Mouse (Mus musculus): ENCODE results near the gene Grhl3. TPM values are rescaled to one million over a fixed set of nuclear protein-coding genes. Genes with fewer than 3 reads are reported as not detected.
A peak's percentile ranks its signal among the peaks of the same experiment; 100 is the strongest.

Grhl3 gene
- polyA plus RNA-seq, 1 experiment from 2014 or later = 5.4 TPM

DNA sequence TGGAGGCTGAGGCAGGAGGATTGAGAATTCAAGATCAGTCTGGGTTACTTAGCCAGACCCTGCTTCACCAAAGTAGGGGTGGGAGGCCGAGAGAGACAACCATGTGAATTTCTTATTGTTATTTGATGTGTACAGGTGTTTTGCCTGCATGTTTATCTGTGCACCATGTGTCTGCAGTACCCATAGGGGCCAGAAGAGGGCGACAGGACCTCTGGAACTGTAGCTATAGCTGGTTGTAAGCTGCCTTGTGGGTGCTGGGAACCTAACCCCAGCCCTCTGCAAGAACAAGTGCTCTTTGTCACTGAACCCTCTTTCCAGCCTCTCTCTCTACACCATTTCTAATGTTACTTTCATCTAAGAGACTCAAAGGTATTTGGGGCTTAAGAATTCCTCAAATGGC is 43.2 kb downstream of the Grhl3 start:
- WGBS = 63% methylated on average over 2 of the region's 2 CpGs
- H3K9me3 ChIP-seq (replicated peaks) = no peaks in the 10 kb centered on the region
- H3K27ac ChIP-seq = no peak overlapping the region
- H3K4me1 ChIP-seq (replicated peaks) = no peaks in the 10 kb centered on the region; the same call in 1 of the 2 replicates
- H3K4me2 ChIP-seq = no peak overlapping the region
- H3K4me3 ChIP-seq = no peak overlapping the region
- H3K27me3 ChIP-seq = peaks cover 7% of the 10 kb centered on the region; the same call in 1 of the 2 replicates
- H3K36me3 ChIP-seq = no peaks in the 10 kb centered on the region
- no peak for ATAC-seq (replicated peaks; ENCODE audit: insufficient number of reproducible peaks, insufficient read depth, low FRiP score, low read depth)
- no peak overlapping the region for H3K9ac ChIP-seq

DNA sequence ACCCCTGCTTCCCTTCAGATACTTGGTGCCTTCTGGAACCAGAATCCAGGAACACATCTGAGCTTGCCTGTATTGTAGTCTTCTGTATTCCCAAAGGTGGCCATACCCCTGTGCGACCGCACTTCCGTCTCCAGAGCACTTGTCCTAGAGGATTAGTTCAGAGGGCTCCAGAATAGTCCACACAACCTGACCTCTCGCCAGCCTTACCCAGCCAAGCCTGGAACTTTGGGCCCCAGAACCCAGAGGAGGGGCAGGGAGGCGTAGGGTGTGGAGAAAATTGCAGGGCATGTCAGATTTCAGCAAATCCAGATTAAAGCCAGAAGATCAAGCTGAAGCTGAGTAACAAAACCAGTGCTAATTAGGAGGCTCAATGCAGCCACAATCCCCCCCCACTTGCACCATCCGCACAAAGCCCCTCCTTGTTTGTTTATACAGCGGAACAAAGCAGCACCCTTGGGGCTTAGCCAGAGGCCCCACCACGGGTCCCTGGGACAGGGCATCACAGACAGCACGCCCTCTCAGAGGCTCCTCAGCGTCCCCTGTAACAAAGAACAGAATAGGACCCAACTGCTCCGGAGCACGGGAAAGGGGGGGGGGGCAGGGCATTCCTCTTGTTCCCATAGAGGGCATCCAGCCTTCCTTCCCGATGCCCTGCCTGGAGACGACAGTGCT is 47.3 kb downstream of the Grhl3 start:
- H3K27me3 ChIP-seq = peaks cover 12% of the 10 kb centered on the region; the same call in 1 of the 2 replicates
- no peak overlapping the region for H3K4me2 ChIP-seq
- H3K27ac ChIP-seq = no peak overlapping the region
- no peaks in the 10 kb centered on the region for H3K36me3 ChIP-seq
- H3K9ac ChIP-seq = no peak overlapping the region
- H3K4me1 ChIP-seq (replicated peaks) = no peaks in the 10 kb centered on the region; the same call in 1 of the 2 replicates
- H3K9me3 ChIP-seq (replicated peaks) = no peaks in the 10 kb centered on the region
- 0 out of 2 replicates have a peak, but pooled peaks have one; percentile 17 for ATAC-seq (replicated peaks; ENCODE audit: insufficient number of reproducible peaks, insufficient read depth, low FRiP score, low read depth)
- 47% methylated on average over 14 of the region's 14 CpGs for WGBS
- no peak overlapping the region for H3K4me3 ChIP-seq

DNA sequence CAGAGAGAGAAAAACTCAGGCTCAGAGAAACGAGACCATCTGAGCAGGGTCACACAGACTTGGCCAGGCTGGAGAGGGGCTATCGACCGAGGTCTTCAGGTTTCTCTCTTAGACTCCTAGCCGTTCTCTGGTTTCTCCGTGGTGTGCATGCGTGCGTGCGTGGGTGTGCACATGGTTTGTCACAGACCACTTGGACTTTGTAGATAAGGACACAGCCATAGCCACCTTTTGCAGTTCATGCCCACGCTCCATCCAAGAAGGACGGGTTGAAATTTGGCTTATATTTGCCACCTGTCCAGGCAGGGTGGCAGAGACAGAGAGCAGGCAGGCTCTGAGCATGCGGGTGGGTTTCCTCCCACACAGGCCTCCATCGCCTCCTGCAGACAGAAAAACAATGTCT is 48.4 kb downstream of the Grhl3 start:
- H3K27ac ChIP-seq = no peak overlapping the region
- ATAC-seq (replicated peaks; ENCODE audit: insufficient number of reproducible peaks, insufficient read depth, low FRiP score, low read depth) = no peak
- no peak overlapping the region for H3K4me3 ChIP-seq
- no peak overlapping the region for H3K9ac ChIP-seq
- H3K4me1 ChIP-seq (replicated peaks) = no peaks in the 10 kb centered on the region; the same call in 1 of the 2 replicates
- H3K27me3 ChIP-seq = peaks cover 12% of the 10 kb centered on the region; the same call in 1 of the 2 replicates
- H3K36me3 ChIP-seq = no peaks in the 10 kb centered on the region
- no peak overlapping the region for H3K4me2 ChIP-seq
- 63% methylated on average over 12 of the region's 12 CpGs for WGBS
- no peaks in the 10 kb centered on the region for H3K9me3 ChIP-seq (replicated peaks)

DNA sequence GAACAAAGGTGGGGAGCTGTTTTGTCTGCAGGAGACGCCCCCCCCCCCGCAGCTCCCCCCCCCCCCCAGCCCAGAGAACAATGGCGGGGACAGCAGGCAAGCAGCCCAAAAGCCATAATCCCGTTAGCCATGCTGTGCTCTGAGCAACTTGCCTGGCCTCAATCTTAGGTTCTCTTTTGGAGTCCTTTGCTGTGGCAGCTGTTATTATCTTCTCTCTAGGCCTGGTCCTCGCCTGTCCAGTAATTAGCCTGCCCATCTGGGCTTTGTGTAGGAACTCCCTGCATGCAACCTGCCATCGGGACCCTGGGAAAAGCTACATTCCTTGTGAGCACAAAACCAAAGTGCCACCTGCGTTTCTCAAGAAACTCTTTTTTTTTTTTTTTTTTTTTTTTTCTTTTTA is 49.5 kb downstream of the Grhl3 start:
- no peaks in the 10 kb centered on the region for H3K9me3 ChIP-seq (replicated peaks)
- no peak overlapping the region for H3K27ac ChIP-seq
- H3K36me3 ChIP-seq = no peaks in the 10 kb centered on the region
- H3K4me2 ChIP-seq = no peak overlapping the region
- peaks cover 12% of the 10 kb centered on the region; the same call in 1 of the 2 replicates for H3K27me3 ChIP-seq
- H3K4me1 ChIP-seq (replicated peaks) = no peaks in the 10 kb centered on the region; the same call in 1 of the 2 replicates
- WGBS = 18% methylated on average over 6 of the region's 7 CpGs
- no peak overlapping the region for H3K9ac ChIP-seq
- no peak for ATAC-seq (replicated peaks; ENCODE audit: insufficient number of reproducible peaks, insufficient read depth, low FRiP score, low read depth)
- no peak overlapping the region for H3K4me3 ChIP-seq

DNA sequence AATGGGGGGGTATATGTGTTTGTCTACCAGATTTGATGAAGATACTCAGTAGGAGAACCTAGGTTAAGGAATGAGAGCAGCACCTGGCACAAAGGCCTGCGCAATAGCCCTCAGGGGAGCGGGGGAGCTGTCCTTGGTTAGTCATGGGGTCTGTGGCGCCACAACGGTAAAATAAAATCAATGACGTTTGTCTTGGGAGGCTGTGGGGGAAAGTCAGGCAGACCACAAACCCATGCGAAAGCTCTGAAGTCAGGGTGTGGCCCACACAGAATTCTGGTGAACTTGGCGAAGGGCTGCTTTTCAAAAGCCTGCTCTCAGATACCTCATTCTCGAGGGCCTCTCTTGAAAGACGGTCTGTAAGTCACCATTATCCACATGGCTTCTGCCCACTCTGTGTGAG is 53.0 kb downstream of the Grhl3 start:
- no peak overlapping the region for H3K9ac ChIP-seq
- H3K36me3 ChIP-seq = no peaks in the 10 kb centered on the region
- no peak for ATAC-seq (replicated peaks; ENCODE audit: insufficient number of reproducible peaks, insufficient read depth, low FRiP score, low read depth)
- peaks cover 4% of the 10 kb centered on the region; the same call in 1 of the 2 replicates for H3K4me1 ChIP-seq (replicated peaks)
- H3K4me2 ChIP-seq = no peak overlapping the region
- H3K9me3 ChIP-seq (replicated peaks) = no peaks in the 10 kb centered on the region
- H3K4me3 ChIP-seq = no peak overlapping the region
- 0 out of 2 replicates have a peak, but pooled peaks cover 7% of the 10 kb centered on the region for H3K27me3 ChIP-seq
- no peak overlapping the region for H3K27ac ChIP-seq
- 70% methylated on average over 9 of the region's 9 CpGs for WGBS

DNA sequence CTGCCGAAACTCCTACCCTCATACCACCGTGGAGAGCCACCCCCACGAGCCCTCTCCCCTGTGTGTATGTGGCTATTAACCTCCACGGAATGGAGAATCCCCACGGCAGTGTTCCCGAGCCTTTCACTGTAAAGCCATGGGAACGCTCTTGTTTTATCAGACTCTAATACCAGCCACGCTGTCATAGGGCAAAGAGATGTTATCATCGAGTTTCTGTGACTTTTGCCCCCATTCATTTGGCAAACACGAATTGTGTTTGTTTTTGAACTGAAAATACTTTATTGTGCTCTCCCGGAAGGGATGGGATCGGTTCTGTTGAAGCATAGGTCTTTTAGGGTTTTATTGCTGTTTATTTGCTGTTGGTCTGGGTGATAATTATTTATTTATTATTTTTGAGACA is 55.3 kb downstream of the Grhl3 start:
- Histone ChIP-seq H3K9me3 (replicated peaks) (no peaks in the 10 kb centered on the region), H3K27me3 (0 out of 2 replicates have a peak, but pooled peaks cover 3% of the 10 kb centered on the region), H3K36me3 (no peaks in the 10 kb centered on the region), H3K4me1 (replicated peaks) (peaks cover 4% of the 10 kb centered on the region; the same call in 1 of the 2 replicates), H3K27ac (no peak overlapping the region), H3K4me3 (no peak overlapping the region), H3K9ac (no peak overlapping the region), H3K4me2 (no peak overlapping the region)
- WGBS = 80% methylated on average over 12 of the region's 12 CpGs
- ATAC-seq (replicated peaks; ENCODE audit: insufficient number of reproducible peaks, insufficient read depth, low FRiP score, low read depth) = no peak

DNA sequence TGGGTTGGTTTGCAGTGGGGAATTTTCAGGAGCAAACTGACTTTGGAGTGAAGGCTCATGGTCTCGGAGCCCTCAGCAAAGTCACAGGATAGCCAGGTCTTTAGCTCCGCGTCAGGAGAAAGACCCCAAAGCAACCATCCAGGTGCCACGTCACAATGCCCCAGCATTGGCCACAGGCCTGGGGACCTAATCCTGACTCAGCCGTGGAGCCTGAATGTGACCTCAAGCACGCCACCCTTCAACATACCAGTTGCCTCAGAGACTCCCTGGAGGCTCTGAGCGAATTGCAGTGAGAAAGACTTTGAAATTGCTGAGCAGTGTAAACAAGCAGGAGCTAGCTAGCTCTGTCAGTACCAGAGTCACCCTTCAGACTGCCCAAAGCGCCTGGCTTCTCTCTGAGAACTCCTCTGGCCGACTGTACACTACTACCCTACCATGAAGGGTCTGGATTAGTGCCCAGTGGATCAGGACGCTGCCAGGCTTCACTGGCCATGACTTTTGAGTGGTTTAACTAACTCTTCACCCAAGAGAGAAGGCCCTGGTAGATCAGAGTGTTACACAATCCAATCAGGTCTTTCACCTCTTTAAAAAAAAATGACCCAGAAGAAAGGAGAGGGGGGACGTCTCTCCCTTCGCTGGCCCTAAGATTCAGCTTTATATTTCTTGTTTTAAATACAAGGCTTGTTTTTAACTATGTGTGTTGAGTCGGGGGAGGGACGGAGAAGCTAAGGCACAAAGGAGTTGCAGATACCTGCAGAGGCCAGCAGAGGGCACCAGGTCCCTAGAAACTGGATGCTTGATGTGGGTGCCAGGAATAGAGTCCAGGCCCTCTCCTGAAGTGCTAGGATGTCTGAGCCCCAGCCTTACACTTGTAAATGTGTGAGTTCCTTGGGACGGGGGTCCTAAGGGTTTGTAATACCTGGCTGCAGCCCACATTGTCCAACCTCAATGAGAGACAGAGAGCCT is 56.8 kb downstream of the Grhl3 start:
- 51% methylated on average over 15 of the region's 15 CpGs for WGBS
- no peak for ATAC-seq (replicated peaks; ENCODE audit: insufficient number of reproducible peaks, insufficient read depth, low FRiP score, low read depth)
- H3K27ac ChIP-seq = no peak overlapping the region
- H3K9ac ChIP-seq = no peak overlapping the region
- peaks cover 3% of the 10 kb centered on the region; the same call in 1 of the 2 replicates for H3K27me3 ChIP-seq
- H3K9me3 ChIP-seq (replicated peaks) = no peaks in the 10 kb centered on the region
- H3K36me3 ChIP-seq = no peaks in the 10 kb centered on the region
- H3K4me2 ChIP-seq = no peak overlapping the region
- no peak overlapping the region for H3K4me3 ChIP-seq
- H3K4me1 ChIP-seq (replicated peaks) = peaks cover 4% of the 10 kb centered on the region; the same call in 1 of the 2 replicates

DNA sequence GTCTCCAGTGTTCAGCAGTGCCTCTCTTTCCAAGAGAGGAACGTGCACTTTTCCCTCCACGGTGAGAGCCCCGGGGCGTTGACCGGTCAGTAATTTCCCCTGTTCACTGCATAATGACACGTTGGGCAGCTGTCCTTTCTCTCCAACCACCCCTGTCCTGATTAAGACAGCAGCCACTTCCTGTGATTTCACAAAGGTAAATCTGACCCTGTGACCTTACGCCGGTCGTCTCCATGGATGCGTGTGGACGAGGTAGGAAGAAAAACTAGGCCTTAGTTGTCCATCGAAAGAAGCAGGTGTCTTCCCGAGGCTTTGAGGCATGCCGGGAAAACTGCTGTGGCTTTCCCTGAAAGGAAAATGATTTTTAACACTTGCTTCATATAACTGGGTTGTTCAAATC is 58.5 kb downstream of the Grhl3 start:
- no peaks in the 10 kb centered on the region for H3K9me3 ChIP-seq (replicated peaks)
- no peak for ATAC-seq (replicated peaks; ENCODE audit: insufficient number of reproducible peaks, insufficient read depth, low FRiP score, low read depth)
- no peak overlapping the region for H3K9ac ChIP-seq
- H3K4me1 ChIP-seq (replicated peaks) = peaks cover 4% of the 10 kb centered on the region; the same call in 1 of the 2 replicates
- peaks cover 3% of the 10 kb centered on the region for H3K27me3 ChIP-seq
- H3K4me2 ChIP-seq = no peak overlapping the region
- no peak overlapping the region for H3K4me3 ChIP-seq
- H3K36me3 ChIP-seq = no peaks in the 10 kb centered on the region
- WGBS = 75% methylated on average over 14 of the region's 14 CpGs
- no peak overlapping the region for H3K27ac ChIP-seq

DNA sequence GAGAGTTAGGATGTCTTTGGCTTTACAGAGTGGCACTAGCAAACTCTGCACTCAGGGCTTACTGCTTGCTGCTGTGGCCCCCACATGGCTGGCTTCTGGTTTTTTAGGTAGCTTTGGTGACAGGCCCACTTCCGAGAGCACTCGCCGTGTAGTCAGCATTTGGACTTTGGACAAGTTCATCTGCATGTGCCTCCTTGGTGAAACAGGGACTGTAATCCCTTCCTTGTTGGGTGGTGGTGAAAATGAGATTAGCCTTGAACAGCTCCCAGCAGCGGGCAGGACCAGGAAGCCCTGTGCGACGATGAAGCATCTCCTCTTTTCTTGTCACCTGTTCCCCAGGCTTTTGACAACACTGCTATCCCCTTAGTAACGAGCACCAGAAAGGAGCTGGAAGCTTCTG is 59.6 kb downstream of the Grhl3 start:
- Histone ChIP-seq H3K27me3 (peaks cover 9% of the 10 kb centered on the region), H3K4me2 (no peak overlapping the region), H3K4me1 (replicated peaks) (peaks cover 4% of the 10 kb centered on the region; the same call in 1 of the 2 replicates), H3K36me3 (no peaks in the 10 kb centered on the region), H3K27ac (no peak overlapping the region), H3K9me3 (replicated peaks) (no peaks in the 10 kb centered on the region), H3K9ac (no peak overlapping the region), H3K4me3 (no peak overlapping the region)
- 73% methylated on average over 7 of the region's 7 CpGs for WGBS
- ATAC-seq (replicated peaks; ENCODE audit: insufficient number of reproducible peaks, insufficient read depth, low FRiP score, low read depth) = no peak

DNA sequence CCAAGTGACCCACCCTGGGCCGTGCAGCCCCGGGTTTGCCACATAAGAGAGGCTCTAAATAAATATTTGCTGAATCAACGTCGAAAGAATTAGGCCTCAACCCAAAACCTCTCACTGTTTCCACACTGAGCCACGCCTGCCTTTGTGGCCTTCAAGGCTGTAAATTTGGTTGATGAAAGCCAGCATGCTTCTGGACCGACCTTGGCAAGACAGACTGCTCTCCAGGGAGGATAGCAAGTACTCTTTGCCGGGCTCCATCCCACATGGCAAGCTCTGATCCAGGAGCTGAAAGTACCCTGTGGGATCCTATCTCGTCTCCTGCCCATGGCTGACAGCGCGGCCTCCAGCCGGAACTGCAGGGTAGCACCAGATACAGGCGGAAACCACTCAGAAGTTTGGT is 63.9 kb downstream of the Grhl3 start:
- no peak for ATAC-seq (replicated peaks; ENCODE audit: insufficient number of reproducible peaks, insufficient read depth, low FRiP score, low read depth)
- Histone ChIP-seq H3K9ac (no peak overlapping the region), H3K4me3 (no peak overlapping the region), H3K27ac (no peak overlapping the region), H3K36me3 (no peaks in the 10 kb centered on the region), H3K9me3 (replicated peaks) (no peaks in the 10 kb centered on the region), H3K4me1 (replicated peaks) (peaks cover 8% of the 10 kb centered on the region), H3K27me3 (peaks cover 9% of the 10 kb centered on the region), H3K4me2 (no peak overlapping the region)
- 64% methylated on average over 12 of the region's 12 CpGs for WGBS

DNA sequence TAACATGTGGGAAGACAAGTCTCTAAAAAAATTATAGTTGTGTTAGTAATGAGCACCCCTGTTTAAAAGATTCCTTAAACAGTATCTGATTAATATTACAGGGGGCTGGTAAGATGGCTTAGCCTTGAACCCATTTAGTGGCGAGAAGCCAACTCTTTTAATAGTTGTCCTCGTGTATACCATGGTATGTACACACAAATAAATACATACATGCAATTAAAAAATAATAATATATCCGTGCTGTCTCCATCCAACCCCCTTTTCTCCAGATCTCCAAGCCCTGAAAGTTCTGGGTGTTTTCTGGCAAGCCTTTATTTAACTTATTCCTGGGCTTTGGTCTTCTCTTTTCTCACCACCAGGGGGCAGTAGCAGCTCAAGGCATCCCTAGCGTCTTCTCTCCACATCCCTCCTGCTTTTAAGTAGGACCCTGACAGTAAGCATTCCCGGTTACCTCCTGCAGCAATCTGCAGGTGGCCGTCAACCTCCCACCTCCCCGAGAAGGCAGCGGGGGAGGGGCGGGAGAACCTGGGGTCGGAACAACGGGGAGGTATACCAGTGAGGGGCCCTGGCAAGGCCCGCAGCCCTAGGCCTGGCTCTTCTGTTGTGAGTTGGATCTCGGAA is 64.9 kb downstream of the Grhl3 start:
- peaks cover 8% of the 10 kb centered on the region for H3K4me1 ChIP-seq (replicated peaks)
- 0 out of 2 replicates have a peak, but pooled peaks have one; percentile 28 for ATAC-seq (replicated peaks; ENCODE audit: insufficient number of reproducible peaks, insufficient read depth, low FRiP score, low read depth)
- H3K36me3 ChIP-seq = no peaks in the 10 kb centered on the region
- H3K4me3 ChIP-seq = no peak overlapping the region
- H3K9me3 ChIP-seq (replicated peaks) = no peaks in the 10 kb centered on the region
- no peak overlapping the region for H3K27ac ChIP-seq
- no peak overlapping the region for H3K9ac ChIP-seq
- peaks cover 9% of the 10 kb centered on the region for H3K27me3 ChIP-seq
- H3K4me2 ChIP-seq = peak overlapping the region; percentile 47
- WGBS = 18% methylated on average over 13 of the region's 13 CpGs
